Mouse (Mus musculus): ENCODE data around the gene Ccdc69. TPM values are rescaled to one million over a fixed set of nuclear protein-coding genes. Genes with fewer than 3 reads are reported as not detected.

Ccdc69 gene
- polyA plus RNA-seq, 1 experiment from 2014 or later = 0.20 TPM

Other genes starting within 250 kb of the Ccdc69 start
- 11.4 and 13.2 TPM in 2 replicates for gene Lyrm7, start 217.2 kb downstream of the Ccdc69 start, polyA plus RNA-seq (2014; fragmentation: Nextera tagmentation; extraction: Ambion mirVana)
- 757 and 875 TPM in 2 replicates for gene Hint1, start 211.7 kb downstream of the Ccdc69 start, polyA plus RNA-seq (2014; fragmentation: Nextera tagmentation; extraction: Ambion mirVana)
- 19.4 and 24.4 TPM in 2 replicates for gene Gpx3, start 175.7 kb downstream of the Ccdc69 start, polyA plus RNA-seq (2014; fragmentation: Nextera tagmentation; extraction: Ambion mirVana)
- gene Tnip1, start 115.2 kb downstream of the Ccdc69 start, polyA plus RNA-seq (2014; fragmentation: Nextera tagmentation; extraction: Ambion mirVana) = 8.1 and 9.6 TPM in 2 replicates
- 41.6 and 48.5 TPM in 2 replicates for gene Anxa6, start 44.7 kb downstream of the Ccdc69 start, polyA plus RNA-seq (2014; fragmentation: Nextera tagmentation; extraction: Ambion mirVana)
- gene Gm2a, start 20.0 kb upstream of the Ccdc69 start, polyA plus RNA-seq (2014; fragmentation: Nextera tagmentation; extraction: Ambion mirVana) = 22.5 and 22.8 TPM in 2 replicates
- not detected in 2 replicates for gene Slc36a3, start 73.6 kb upstream of the Ccdc69 start, polyA plus RNA-seq (2014; fragmentation: Nextera tagmentation; extraction: Ambion mirVana)
- gene Slc36a2, start 106.9 kb upstream of the Ccdc69 start, polyA plus RNA-seq (2014; fragmentation: Nextera tagmentation; extraction: Ambion mirVana) = 0.15 and 0.27 TPM in 2 replicates
- gene Slc36a1, start 126.2 kb upstream of the Ccdc69 start, polyA plus RNA-seq (2014; fragmentation: Nextera tagmentation; extraction: Ambion mirVana) = 1.8 and 3.2 TPM in 2 replicates